Mouse (Mus musculus): ENCODE measurements around the gene Bud13.

Bud13 gene

DNA sequence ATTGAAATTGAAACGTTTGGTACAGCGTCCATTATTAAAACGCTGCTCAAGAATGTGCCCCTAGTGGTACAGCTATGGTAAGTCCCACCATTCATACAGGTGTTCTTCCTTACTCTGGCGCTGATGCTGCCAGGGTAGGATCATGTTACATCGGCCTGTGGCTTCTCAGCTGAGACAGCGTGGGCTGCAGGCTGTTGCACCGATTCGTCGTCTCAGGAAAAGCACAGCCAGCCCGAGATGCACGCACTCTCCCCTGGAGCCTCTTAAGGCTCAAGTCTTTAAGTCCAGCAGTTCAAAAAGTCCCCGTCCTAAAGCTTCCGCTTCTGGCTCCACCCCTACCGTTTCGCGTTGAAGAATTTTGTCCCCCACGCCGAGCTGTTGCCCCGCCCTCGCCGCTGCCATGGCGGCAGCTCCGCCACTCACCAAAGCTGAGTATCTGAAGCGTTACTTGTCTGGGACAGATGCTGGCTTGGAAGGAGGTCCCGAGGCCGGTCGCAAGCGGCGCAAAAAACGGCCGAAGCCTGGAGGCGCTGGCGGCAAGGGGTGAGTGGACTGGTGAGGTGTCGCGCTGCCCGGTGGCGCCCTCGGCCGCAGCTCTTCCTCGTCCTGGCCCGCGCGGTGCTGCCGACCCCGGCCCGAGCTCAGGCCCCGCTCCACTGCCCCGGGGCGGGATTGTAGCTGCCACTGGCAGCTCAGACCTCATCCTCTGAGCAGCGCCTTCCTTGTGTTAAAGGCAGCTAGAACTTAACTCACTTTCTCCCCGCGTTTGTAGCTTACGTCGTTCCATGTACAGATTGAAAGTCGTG lies at the start of gene Bud13:
TSS of gene Bud13 (plus strand) at position 378 of the 806 bp plus-strand sequence.
- DNase-seq (ENCODE audit: low spot score), result peak; percentile 84

DNA sequence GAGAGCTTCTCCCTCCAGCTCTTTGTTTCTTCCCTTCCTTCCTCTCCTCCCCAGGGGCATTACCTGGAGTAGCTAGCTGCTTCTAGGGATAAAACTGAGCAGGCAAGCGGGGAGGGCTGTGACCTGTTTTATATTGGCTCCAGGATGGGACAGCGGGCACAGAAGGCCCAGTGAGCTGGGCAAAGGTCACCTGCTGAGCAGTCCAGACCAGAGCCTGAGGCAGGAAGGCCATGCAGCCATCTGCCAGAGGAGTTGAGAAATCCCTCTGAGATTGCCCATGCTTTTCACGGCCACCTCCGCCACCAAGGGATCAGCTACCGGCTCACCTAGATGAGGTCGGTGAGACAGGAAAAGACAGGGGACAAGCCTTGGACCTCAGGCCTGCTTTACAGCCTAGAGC lies 47.6 kb upstream of the Bud13 start:
- DNase-seq (ENCODE audit: low spot score), result no peak

DNA sequence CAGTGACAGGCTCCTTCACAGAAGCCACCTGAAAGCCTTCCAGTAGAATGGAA lies 47.4 kb upstream of the Bud13 start, which contains the start of gene Apoc3:
TSS of gene Apoc3 (minus strand) at position 41 of the 53 bp plus-strand sequence.
- DNase-seq (ENCODE audit: low spot score), result no peak

DNA sequence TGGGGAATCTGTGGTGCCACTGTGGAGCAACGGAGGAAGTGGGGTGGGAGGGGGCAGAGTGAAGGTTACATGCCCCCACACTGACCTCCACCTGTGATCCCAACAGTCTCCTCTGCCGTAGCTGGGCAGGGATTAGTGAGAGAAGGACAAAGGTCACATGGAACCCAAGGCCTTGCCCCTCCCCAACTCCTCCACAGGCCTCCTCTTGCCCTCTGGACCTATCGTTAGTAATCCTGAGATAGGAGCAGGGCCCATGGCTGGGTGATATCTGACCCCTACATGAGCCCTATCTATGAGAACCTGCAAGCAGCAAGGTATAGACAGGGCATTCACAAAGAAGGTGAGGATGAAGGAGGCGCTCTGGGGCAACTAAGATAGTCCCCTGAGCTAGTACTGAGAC lies 47.2 kb upstream of the Bud13 start:
- no peak for DNase-seq (ENCODE audit: low spot score)

GRCm38 (mm10) chr9:46238850-46239249 lies 44.0 kb upstream of the Bud13 start:
- DNase-seq (ENCODE audit: low spot score), result no peak

GRCm38 (mm10) chr9:46240526-46241153 lies 42.2 kb upstream of the Bud13 start, which contains the start of gene Apoa4:
TSS of gene Apoa4 (plus strand) at chr9:46240696.
- DNase-seq (ENCODE audit: low spot score), result no peak

DNA sequence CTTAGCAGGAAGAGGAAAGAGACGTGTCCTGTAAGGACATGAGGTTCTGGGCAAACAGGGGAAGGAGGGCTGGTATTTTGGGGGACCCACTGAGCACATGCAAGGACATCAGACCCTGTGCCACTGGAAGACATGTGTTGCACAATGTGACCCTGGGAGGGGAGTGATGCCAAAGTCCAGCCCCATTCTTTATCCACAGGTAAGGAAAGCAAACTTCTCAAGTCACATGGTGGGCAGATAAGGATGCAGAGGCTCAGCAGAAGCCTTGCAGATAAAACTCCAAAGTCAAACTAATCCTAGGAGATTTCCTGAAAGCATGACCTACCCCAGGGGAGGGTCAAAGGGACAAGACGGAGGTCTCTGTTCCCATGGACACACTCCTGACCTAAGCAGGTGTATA lies 41.0 kb upstream of the Bud13 start:
- no peak for DNase-seq (ENCODE audit: low spot score)

DNA sequence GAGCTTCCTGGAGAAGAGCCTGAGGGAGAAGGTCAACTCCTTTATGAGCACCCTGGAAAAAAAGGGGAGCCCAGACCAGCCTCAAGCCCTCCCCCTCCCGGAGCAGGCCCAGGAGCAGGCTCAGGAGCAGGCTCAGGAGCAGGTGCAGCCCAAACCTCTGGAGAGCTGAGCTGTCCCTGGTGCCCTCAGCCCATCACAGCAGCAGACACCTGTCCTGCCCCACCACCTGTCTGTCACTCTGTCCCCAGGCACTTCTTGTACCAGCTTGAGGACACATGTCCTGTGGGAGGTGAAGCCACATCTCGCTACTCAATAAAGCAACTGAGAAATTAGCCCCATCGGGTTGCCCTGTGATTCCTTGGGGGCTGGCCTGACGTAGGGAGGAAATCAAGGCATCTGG lies 39.7 kb upstream of the Bud13 start:
- DNase-seq (ENCODE audit: low spot score), result no peak

GRCm38 (mm10) chr9:46243584-46243983 lies 39.2 kb upstream of the Bud13 start:
- DNase-seq (ENCODE audit: low spot score), result peak; percentile 69

DNA sequence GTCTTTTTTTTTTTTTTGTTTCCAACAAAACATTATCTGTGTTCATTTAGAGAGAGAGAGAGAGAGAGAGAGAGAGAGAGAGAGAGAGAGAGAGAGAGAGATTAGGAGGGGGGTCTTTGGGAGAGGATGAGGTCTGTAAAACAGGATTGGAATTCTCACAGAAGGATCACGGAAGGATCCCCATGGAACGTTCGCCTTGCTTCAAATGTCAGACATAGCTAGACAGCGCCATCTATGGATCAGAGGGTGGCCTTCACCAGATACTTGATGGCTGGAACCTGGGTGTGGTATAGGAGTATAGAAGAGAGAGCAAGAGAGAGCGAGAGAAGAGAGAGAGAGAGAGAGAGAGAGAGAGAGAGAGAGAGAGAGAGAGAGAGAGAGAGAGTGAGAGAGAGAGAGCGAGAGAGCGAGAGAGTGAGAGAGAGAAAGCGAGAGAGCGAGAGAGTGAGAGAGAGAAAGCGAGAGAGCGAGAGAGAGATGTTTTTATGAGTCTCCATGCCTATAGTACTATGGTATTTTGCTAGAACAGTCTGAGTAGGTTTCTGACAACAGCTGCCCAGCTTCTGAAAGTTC lies 36.0 kb upstream of the Bud13 start:
- DNase-seq (ENCODE audit: low spot score), result no peak

DNA sequence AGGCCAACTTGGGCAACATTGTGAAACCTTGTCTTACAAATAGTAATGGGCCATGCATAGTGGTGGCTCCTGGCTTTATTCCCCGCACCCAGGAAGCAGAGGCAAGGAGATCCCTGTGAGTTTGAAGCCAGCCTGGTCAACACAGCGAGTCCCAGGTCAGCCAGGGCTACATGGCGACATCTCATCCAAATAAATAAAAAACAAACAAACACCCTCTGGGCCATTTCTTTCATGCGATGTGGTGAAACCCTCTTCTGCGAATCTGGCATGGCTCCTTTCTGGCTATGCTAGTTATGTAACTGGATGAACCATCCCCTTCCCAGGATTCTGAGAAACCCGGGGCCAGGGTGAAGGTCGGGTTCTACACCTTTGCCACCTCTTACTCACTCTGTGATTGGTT lies 26.6 kb upstream of the Bud13 start:
- DNase-seq (ENCODE audit: low spot score), result no peak

- no peak for DNase-seq (ENCODE audit: low spot score)
These were observed 26.0 kb upstream of the Bud13 start for GRCm38 (mm10) chr9:46256658-46257385.

DNA sequence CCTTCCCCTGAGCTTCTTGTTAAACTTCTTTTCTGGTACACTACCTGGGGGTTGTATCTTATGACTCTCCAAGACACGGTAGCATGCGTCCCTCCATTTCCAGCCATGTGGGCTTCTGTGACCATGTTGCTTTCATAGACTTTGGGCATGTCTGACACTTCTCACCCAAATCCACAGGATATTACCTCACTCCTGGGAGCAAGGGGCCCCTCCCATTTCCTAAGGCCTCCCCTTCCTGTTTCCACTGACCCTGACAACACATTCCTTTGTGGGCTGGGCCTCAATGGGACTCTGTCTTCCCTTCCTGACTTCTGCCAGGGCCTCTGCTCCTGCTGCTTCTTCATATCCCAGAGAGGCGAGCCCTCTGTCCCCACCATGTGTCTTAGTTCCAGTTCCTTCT lies 25.3 kb upstream of the Bud13 start:
- DNase-seq (ENCODE audit: low spot score), result no peak

- no peak for DNase-seq (ENCODE audit: low spot score)
These were observed 23.7 kb upstream of the Bud13 start for GRCm38 (mm10) chr9:46259111-46259510.

- no peak for DNase-seq (ENCODE audit: low spot score)
These were observed 21.7 kb upstream of the Bud13 start for GRCm38 (mm10) chr9:46261131-46261530.

DNA sequence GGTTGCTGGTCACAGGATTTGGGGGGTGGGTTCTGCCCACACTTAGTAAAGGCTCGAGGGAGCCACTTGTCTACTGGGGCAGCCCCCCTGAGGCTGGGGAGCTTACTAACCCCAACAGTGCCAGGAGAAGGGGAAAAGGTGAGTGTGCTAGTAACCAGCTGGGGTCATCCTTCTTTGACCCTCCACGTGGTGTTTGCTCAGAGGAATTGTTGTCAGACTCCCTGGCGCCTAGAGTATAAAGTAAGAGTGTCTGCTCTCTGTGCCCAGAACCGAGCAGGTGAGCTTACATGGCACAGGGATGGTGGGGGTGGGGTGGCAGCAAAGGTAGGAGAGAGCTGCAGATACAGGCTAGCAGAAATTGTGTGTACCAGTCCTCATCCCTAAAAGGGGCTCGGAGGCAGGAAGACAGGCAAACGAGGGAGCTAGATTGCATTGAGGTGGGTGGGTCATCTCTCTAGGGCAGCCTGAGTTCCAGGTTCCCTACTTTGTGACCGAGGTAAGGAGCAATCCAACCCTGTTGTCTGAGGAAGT lies 14.4 kb upstream of the Bud13 start, which contains the start of gene Apoa5:
TSS of gene Apoa5 (plus strand) at position 291 of the 531 bp plus-strand sequence.
- no peak for DNase-seq (ENCODE audit: low spot score)

DNA sequence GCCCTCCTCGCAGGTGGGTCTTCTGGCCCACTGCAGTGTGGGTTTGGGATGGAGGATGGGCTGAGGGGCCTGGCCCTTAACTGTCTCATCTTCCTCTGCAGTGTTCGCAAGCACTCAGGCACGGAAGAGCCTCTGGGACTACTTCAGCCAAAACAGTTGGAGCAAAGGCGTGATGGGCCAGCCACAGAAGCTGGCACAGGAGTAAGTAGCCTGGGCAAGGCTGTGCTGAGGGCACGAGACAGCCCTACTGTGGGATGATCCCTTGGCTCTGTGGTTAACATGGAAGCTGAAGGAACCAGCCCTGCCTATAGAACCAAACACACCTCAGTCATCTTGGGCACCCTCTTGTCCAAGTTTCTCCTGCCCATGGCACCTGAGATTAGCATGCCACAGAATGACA lies 13.7 kb upstream of the Bud13 start:
- DNase-seq (ENCODE audit: low spot score), result no peak

DNA sequence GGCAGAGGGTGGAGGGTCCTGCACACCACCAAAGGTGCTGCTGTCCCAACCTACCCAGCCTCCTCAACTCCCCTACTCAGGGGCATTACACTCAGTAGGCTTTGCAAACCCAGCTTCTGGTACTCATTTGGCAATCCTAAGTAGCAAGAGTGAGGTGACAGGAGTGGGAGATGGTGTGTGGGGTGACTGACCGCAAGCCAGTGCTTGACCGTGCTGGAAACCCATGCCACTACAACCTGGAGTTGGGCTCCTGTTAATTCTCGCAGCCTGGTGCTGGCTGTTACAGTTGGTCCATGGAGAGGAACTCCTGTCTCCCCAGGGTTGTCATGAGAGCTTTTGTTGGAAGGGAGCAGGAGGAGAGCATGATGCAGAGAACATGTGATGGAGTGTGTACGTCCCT lies 12.0 kb upstream of the Bud13 start:
- no peak for DNase-seq (ENCODE audit: low spot score)

DNA sequence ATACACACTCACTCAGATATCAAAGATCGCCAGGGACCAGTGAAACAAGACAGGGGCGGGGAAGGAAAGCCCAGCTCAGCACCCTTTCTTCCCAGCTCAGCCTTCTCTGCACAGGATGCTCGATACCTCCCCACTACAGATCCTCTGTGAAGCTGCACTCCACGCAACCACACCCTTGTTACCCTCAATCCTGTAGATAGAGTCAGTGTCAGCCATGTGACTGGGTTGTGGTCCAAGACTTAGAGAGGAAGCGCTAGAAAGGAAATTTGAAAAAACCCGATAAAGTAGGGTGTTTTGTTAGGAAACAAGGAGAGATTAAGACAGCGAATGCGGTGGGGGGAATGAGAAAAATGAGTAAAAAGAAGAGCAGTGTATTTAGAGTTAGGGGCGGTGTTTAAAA lies 10.7 kb upstream of the Bud13 start:
- no peak for DNase-seq (ENCODE audit: low spot score)

GRCm38 (mm10) chr9:46272677-46273454 lies 9.9 kb upstream of the Bud13 start, which contains the start of gene Zpr1:
TSS of gene Zpr1 (plus strand) at chr9:46273064.
- peak; percentile 82 for DNase-seq (ENCODE audit: low spot score)

- DNase-seq (ENCODE audit: low spot score), result no peak
These were observed 8.3 kb upstream of the Bud13 start for GRCm38 (mm10) chr9:46274494-46274893.

DNA sequence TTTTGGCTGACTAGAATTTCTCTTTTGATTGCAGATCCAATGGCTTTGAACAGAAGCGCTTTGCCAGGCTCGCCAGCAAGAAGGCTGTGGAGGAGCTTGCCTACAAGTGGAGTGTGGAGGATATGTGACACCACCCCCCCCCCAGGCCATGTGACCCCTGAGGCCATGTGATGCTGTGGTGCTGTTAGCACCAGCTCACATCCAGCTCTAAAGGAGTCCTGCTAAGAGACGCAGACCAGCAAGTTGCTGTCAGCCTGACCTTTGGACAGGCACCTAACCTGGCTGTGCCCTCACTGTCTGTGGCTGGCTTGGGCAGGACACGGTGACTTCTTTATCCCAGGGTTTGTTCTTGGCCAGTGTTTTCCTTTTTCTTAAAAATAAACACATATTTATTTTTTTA lies 15.6 kb downstream of the Bud13 start:
- DNase-seq (ENCODE audit: low spot score), result no peak
